Mouse (Mus musculus) liver, adult 2 months (tissue): ENCODE results near the gene Sfrp5.

ENCODE experiments used
- CTCF ChIP-seq: fragments of 200-500 bp; IDR thresholded peaks from 2 replicates; pipeline ENCODE4 v1.5.1; 2011; ENCODE audit warnings: low read depth, low read length, control low read depth
- POLR2A ChIP-seq: fragments of 200-500 bp; IDR thresholded peaks from 2 replicates; pipeline ENCODE4 v1.6.1; 2011; ENCODE audit warnings: low read length, control low read depth; ENCODE audit not compliant: insufficient read depth; ENCODE audit errors: extremely low read depth

DNA sequence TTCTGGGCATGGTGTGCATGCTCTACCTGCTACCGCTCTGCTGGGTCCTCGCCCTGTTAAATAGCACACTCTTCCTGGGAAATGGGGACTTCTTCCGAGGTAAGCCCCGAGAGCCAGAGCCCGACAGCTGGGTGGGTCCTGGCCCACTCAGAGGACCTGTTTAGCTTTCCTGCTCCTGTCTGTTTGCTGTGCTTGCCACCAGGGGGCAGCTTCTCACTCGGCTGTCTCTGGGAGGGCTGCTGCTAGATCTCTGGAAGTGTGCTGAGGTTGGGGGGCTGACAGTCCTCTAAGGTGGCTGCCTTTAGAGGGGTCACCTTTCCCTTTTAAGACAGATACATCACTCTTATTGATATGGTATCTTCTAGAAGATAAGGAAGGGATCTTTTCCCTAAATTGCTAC lies 19.4 kb downstream of the Sfrp5 start:
- TF ChIP-seq POLR2A (no peak), CTCF (peak; percentile 56)
